ENCODE assay signal across 8 mouse cellular contexts in the genomic region with DNA sequence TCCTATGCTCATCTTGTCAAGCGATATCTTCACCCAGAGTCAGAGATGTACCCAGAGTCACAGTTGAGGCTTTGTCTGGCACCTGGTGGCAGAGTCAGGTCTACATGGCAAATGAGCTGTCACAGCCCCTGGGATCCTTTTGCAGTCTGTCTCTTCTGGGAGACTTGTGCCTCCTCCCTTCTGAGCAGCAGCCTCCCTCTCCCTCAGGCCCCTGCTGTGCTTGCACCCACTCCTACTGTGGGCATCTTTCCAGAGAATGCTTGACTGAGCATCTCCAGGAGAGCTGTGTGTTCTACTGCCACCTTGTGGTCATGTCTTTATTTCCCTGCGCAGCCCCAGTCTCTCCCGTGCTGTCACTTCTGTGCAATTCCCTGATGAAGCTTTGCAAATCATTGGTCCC.
A peak's percentile ranks its signal among the peaks of the same experiment; 100 is the strongest.
DNase-seq lines count a peak whose midpoint lies in the region; ATAC-seq and TF ChIP-seq lines count a peak whose summit lies in the region.

No protein-coding gene starts in this region.

- TF ChIP-seq EP300 in liver, embryonic 14.5 days (IDR thresholded peaks at IDR 0.05; ENCODE audit: low read depth), result no peak

- TF ChIP-seq CTCF in liver, embryonic 14.5 days (IDR thresholded peaks at IDR 0.05; ENCODE audit: low read depth), result peak; percentile 78
- peak; percentile 53 for TF ChIP-seq CTCF in olfactory bulb, adult 2 months (IDR thresholded peaks at IDR 0.05; ENCODE audit: insufficient read depth, low read depth, low read length)

- no peaks in the 10 kb centered on the region for H3K36me3 ChIP-seq in heart, embryonic 16.5 days (ENCODE audit: control insufficient read depth, insufficient read depth)
- H3K36me3 ChIP-seq in liver, embryonic 14.5 days (replicated peaks; ENCODE audit: control insufficient read depth, insufficient read depth, low read depth), result no peaks in the 10 kb centered on the region

- H3K4me3 ChIP-seq in heart, embryonic 16.5 days (ENCODE audit: low read length), result no peak overlapping the region
- H3K4me3 ChIP-seq in liver, embryonic 14.5 days (ENCODE audit: insufficient read depth in 1 of 2, low read depth in 2 of 2, low read length in 2 of 2), result no peak overlapping the region
- no peak overlapping the region for H3K4me3 ChIP-seq in olfactory bulb, adult 2 months (ENCODE audit: insufficient read depth, low read depth, low read length)

- H3K27me3 ChIP-seq in heart, embryonic 16.5 days (ENCODE audit: control insufficient read depth, insufficient read depth, low read length), result no peaks in the 10 kb centered on the region
- no peaks in the 10 kb centered on the region for H3K27me3 ChIP-seq in liver, embryonic 14.5 days (ENCODE audit: control insufficient read depth, insufficient read depth, low read length)

- TF ChIP-seq POLR2A in olfactory bulb, adult 2 months (IDR thresholded peaks at IDR 0.05; ENCODE audit: insufficient read depth, low read depth, low read length), result no peak

- no peak overlapping the region for H3K4me2 ChIP-seq in heart, embryonic 16.5 days (ENCODE audit: low read depth, low read length)
- H3K4me2 ChIP-seq in liver, embryonic 14.5 days (ENCODE audit: low read depth), result no peak overlapping the region

- peak; percentile 65 for ATAC-seq in heart, embryonic 16.5 days (replicated peaks; ENCODE audit: extremely low read depth, insufficient read depth, low FRiP score)
- no peak for ATAC-seq in liver, embryonic 14.5 days (ENCODE audit: insufficient read depth)

- H3K27ac ChIP-seq in heart, embryonic 16.5 days (ENCODE audit: low read length), result no peak overlapping the region
- H3K27ac ChIP-seq in liver, embryonic 14.5 days, result no peak overlapping the region
- no peak overlapping the region for H3K27ac ChIP-seq in olfactory bulb, adult 2 months (ENCODE audit: insufficient read depth, low read depth, low read length)

- 16% methylated on average over 3 of the region's 3 CpGs for WGBS in heart, embryonic 16.5 days
- WGBS in liver, embryonic 14.5 days (ENCODE audit: insufficient replicate concordance), result 8% methylated on average over 3 of the region's 3 CpGs
- WGBS in olfactory bulb, adult 2 months, result 9% methylated on average over 3 of the region's 3 CpGs

- no peaks in the 10 kb centered on the region for H3K9me3 ChIP-seq in heart, embryonic 16.5 days (replicated peaks; ENCODE audit: control insufficient read depth, low read length)
- H3K9me3 ChIP-seq in liver, embryonic 14.5 days (ENCODE audit: control insufficient read depth, low read length), result no peaks in the 10 kb centered on the region

- H3K4me1 ChIP-seq in heart, embryonic 16.5 days (ENCODE audit: control insufficient read depth, insufficient read depth, low read length), result peaks cover 3% of the 10 kb centered on the region
- H3K4me1 ChIP-seq in liver, embryonic 14.5 days (replicated peaks; ENCODE audit: control insufficient read depth in 2 of 2, insufficient read depth in 2 of 2, low read length in 1 of 2), result no peaks in the 10 kb centered on the region
- peaks cover 23% of the 10 kb centered on the region for H3K4me1 ChIP-seq in olfactory bulb, adult 2 months (ENCODE audit: control insufficient read depth, insufficient read depth, low read length)

- DNase-seq in B cell, adult 2 months, result peak; percentile 15 to 20
- DNase-seq in adrenal gland, adult 2 months, result peak; percentile 30
- DNase-seq in embryo, embryonic 11.5 days (ENCODE audit: low read depth, low spot score), result peak; percentile 43
- peak; percentile 68 for DNase-seq in kidney, postnatal 14 days
- no peak for DNase-seq in liver, embryonic 14.5 days (ENCODE audit: low read depth in 3 of 3, low spot score in 3 of 3)
- peak; percentile 32 for DNase-seq in yolk sac, embryonic 10.5 days (ENCODE audit: low spot score)

- H3K9ac ChIP-seq in heart, embryonic 16.5 days (ENCODE audit: low read length), result no peak overlapping the region
- H3K9ac ChIP-seq in liver, embryonic 14.5 days (replicated peaks), result no peak overlapping the region

Comparison
In these comparisons a context has a peak if more than half of its experiments do, and no peak if none do; other contexts are left out.
1. DNase-seq: peak in B cell, adult 2 months (2 of 2), adrenal gland, adult 2 months (single experiment), embryo, embryonic 11.5 days (single experiment), kidney, postnatal 14 days (single experiment) and yolk sac, embryonic 10.5 days (single experiment); none in liver, embryonic 14.5 days (0 of 3).